Mouse (Mus musculus) bone marrow, adult 2 months (tissue): ENCODE measurements around the gene Arid1b.

Experiments used
- CTCF ChIP-seq: fragments of 200-500 bp; IDR thresholded peaks from 2 replicates; pipeline ENCODE4 v1.5.1; 2011; ENCODE audit warnings: low read length, control low read depth; ENCODE audit not compliant: control insufficient read depth, insufficient read depth
- POLR2A ChIP-seq: fragments of 200-500 bp; IDR thresholded peaks from 2 replicates; pipeline ENCODE4 v1.6.1; 2011; ENCODE audit warnings: low read depth, mild to moderate bottlenecking, control low read depth, low read length, borderline replicate concordance; ENCODE audit not compliant: control insufficient read depth

- TF ChIP-seq CTCF (no peak), POLR2A (no peak)
These were observed 157.7 kb downstream of the Arid1b start for GRCm38 (mm10) chr17:5151852-5152251.
